Mouse (Mus musculus) lung, embryonic 14.5 days (tissue): ENCODE results near the gene Hist1h2bb. TPM values are rescaled to one million over a fixed set of nuclear protein-coding genes. Genes with fewer than 3 reads are reported as not detected.
"Not testable (repeated sequence)": the region's sequence is repeated elsewhere in the genome, so short reads cannot be mapped to it uniquely, and the experiment has no call there.

Experiments used
- ATAC-seq: fragments of 200-750 bp; cut with Nextera tagmentation; 2 replicates; pipeline ENCODE4 v1.8.0; 2017; ENCODE audit warnings: mild to moderate bottlenecking, moderate TSS enrichment, moderate library complexity; ENCODE audit not compliant: insufficient read depth
- DNase-seq: peaks from one replicate; pipeline ENCODE4 v3.0.0-alpha.2; 2015
- H3K27ac ChIP-seq: fragments of 300-500 bp; sonication (generic); 2 replicates; pipeline ENCODE4 v1.5.1; 2014; ENCODE audit warnings: low read depth, mild to moderate bottlenecking, moderate library complexity
- H3K27me3 ChIP-seq: fragments of 300-500 bp; sonication (generic); 2 replicates; pipeline ENCODE4 v1.6.1; 2014; ENCODE audit warnings: low read length, control low read depth; ENCODE audit not compliant: insufficient read depth
- H3K36me3 ChIP-seq: fragments of 300-500 bp; sonication (generic); 2 replicates; pipeline ENCODE4 v1.6.1; 2014; ENCODE audit warnings: control low read depth; ENCODE audit not compliant: insufficient read depth
- H3K4me1 ChIP-seq: fragments of 300-500 bp; sonication (generic); 2 replicates; pipeline ENCODE4 v1.6.1; 2014; ENCODE audit warnings: antibody characterized with exemption, control low read depth; ENCODE audit not compliant: insufficient read depth
- H3K4me2 ChIP-seq: fragments of 300-500 bp; sonication (generic); 2 replicates; pipeline ENCODE4 v1.6.1; 2014; ENCODE audit warnings: mild to moderate bottlenecking
- H3K4me3 ChIP-seq: fragments of 300-500 bp; sonication (generic); 2 replicates; pipeline ENCODE4 v1.5.1; 2014; ENCODE audit warnings: low read depth, low read length
- H3K9ac ChIP-seq: fragments of 300-500 bp; sonication (generic); 2 replicates; pipeline ENCODE4 v1.6.1; 2014
- H3K9me3 ChIP-seq: fragments of 300-500 bp; sonication (generic); 2 replicates; pipeline ENCODE4 v1.6.1; 2016; ENCODE audit warnings: low read depth, low read length, control low read depth
- CTCF ChIP-seq: IDR thresholded peaks from 2 replicates; pipeline ENCODE4 v1.5.1; 2016; ENCODE audit warnings: antibody characterized with exemption, low read depth
- WGBS: fragments of 180-500 bp; shearing (Covaris S2); extraction: QIAGEN DNeasy Blood & Tissue Kit; methylation state at CpG from one replicate; pipeline ENCODE4 v1.1.7; 2014; 5-methylcytosine and 5-hydroxymethylcytosine counted together
- polyA plus RNA-seq: library from polyadenylated mRNA; unstranded; fragments of >200 nt; fragmentation: Nextera tagmentation; extraction: Ambion mirVana; gene quantifications from 2 replicates; pipeline ENCODE4 v1.2.1, GENCODE M21; 2014

The Hist1h2bb gene
- polyA plus RNA-seq, 1 experiment from 2014 or later, result 4.0 TPM

- H3K9me3 ChIP-seq, result no peaks in the 10 kb centered on the region
- H3K9ac ChIP-seq, result peak overlapping the region; percentile 67
- peak overlapping the region; percentile 91 for H3K4me2 ChIP-seq
- peaks cover 13% of the 10 kb centered on the region for H3K4me1 ChIP-seq
- 28% methylated on average over 4 of the region's 4 CpGs for WGBS
- no peaks in the 10 kb centered on the region for H3K36me3 ChIP-seq
- peak; percentile 57 for DNase-seq
- peak overlapping the region; percentile 45 for H3K4me3 ChIP-seq
- peak overlapping the region; percentile 100 for H3K27ac ChIP-seq
- no peaks in the 10 kb centered on the region for H3K27me3 ChIP-seq
- TF ChIP-seq CTCF, result no peak
- ATAC-seq, result no peak
Measured at GRCm38 (mm10) chr13:23743963-23744362, 2.6 kb upstream of the Hist1h2bb start.

GRCm38 (mm10) chr13:23744421-23745380 is 1.8 kb upstream of the Hist1h2bb start:
- peak overlapping the region; percentile 67 for H3K9ac ChIP-seq
- ATAC-seq, result no peak
- no peaks in the 10 kb centered on the region for H3K9me3 ChIP-seq
- WGBS, result 1% methylated on average over 17 of the region's 36 CpGs
- H3K4me3 ChIP-seq, result peak overlapping the region; percentile 45
- no peaks in the 10 kb centered on the region for H3K27me3 ChIP-seq
- no peak for TF ChIP-seq CTCF
- H3K36me3 ChIP-seq, result no peaks in the 10 kb centered on the region
- peaks cover 13% of the 10 kb centered on the region for H3K4me1 ChIP-seq
- peak overlapping the region; percentile 100 for H3K27ac ChIP-seq
- peak overlapping the region; percentile 91 for H3K4me2 ChIP-seq
- peak; percentile 59 for DNase-seq

GRCm38 (mm10) chr13:23745381-23746161 is 963 bp upstream of the Hist1h2bb start, which contains the start of gene Hist1h3c:
TSS of gene Hist1h3c (minus strand) at chr13:23745602.
- ATAC-seq (peak; percentile 68), DNase-seq (peak; percentile 98)
- Histone ChIP-seq H3K4me1 (peaks cover 10% of the 10 kb centered on the region), H3K4me2 (peak within 1 kb of the TSS; percentile 91), H3K36me3 (no peaks in the 10 kb centered on the region), H3K4me3 (peak within 1 kb of the TSS; percentile 45), H3K9ac (peak within 1 kb of the TSS; percentile 79), H3K27me3 (no peaks in the 10 kb centered on the region), H3K27ac (peak within 1 kb of the TSS; percentile 100), H3K9me3 (no peaks in the 10 kb centered on the region)
- under 1% methylated on average over 23 of the region's 28 CpGs for WGBS
- no peak for TF ChIP-seq CTCF

- H3K27me3 ChIP-seq, result no peaks in the 10 kb centered on the region
- peaks cover 8% of the 10 kb centered on the region for H3K4me1 ChIP-seq
- ATAC-seq (no peak; the same call in 1 of the 2 replicates), DNase-seq (peak; percentile 73)
- H3K27ac ChIP-seq, result peak overlapping the region; percentile 100
- H3K9ac ChIP-seq, result peak overlapping the region; percentile 62
- TF ChIP-seq CTCF, result no peak
- no peaks in the 10 kb centered on the region for H3K9me3 ChIP-seq
- H3K4me2 ChIP-seq, result peak overlapping the region; percentile 91
- H3K36me3 ChIP-seq, result no peaks in the 10 kb centered on the region
- peak overlapping the region; percentile 45 for H3K4me3 ChIP-seq
- 2% methylated on average over 10 of the region's 13 CpGs for WGBS
Measured at GRCm38 (mm10) chr13:23747081-23747891, 752 bp downstream of the Hist1h2bb start.

GRCm38 (mm10) chr13:23747892-23748288 is 1.4 kb downstream of the Hist1h2bb start:
- no peak for ATAC-seq
- H3K36me3 ChIP-seq, result no peaks in the 10 kb centered on the region
- WGBS, result 6% methylated on average over 4 of the region's 4 CpGs
- no peaks in the 10 kb centered on the region for H3K9me3 ChIP-seq
- H3K4me2 ChIP-seq, result peak overlapping the region; percentile 91
- peaks cover 8% of the 10 kb centered on the region for H3K4me1 ChIP-seq
- H3K9ac ChIP-seq, result peak overlapping the region; percentile 62
- no peaks in the 10 kb centered on the region for H3K27me3 ChIP-seq
- DNase-seq, result peak; percentile 64
- peak overlapping the region; percentile 100 for H3K27ac ChIP-seq
- peak overlapping the region; percentile 45 for H3K4me3 ChIP-seq
- no peak for TF ChIP-seq CTCF

- H3K27ac ChIP-seq, result peak overlapping the region; percentile 98
- DNase-seq (no peak), ATAC-seq (no peak)
- H3K4me2 ChIP-seq, result no peak overlapping the region
- no peaks in the 10 kb centered on the region for H3K27me3 ChIP-seq
- H3K4me3 ChIP-seq, result no peak overlapping the region
- peaks cover 12% of the 10 kb centered on the region for H3K4me1 ChIP-seq
- no peak for TF ChIP-seq CTCF
- H3K36me3 ChIP-seq, result no peaks in the 10 kb centered on the region
- H3K9ac ChIP-seq, result no peak overlapping the region
- no peaks in the 10 kb centered on the region for H3K9me3 ChIP-seq
- 90% methylated on average over 5 of the region's 5 CpGs for WGBS
Measured at GRCm38 (mm10) chr13:23749563-23750121, 3.1 kb downstream of the Hist1h2bb start.

- H3K27me3 ChIP-seq, H3K36me3 ChIP-seq, H3K9me3 ChIP-seq: not testable (repeated sequence)
- peak within 1 kb of the TSS; percentile 41 for H3K4me3 ChIP-seq
- peak; percentile 92 for DNase-seq
- H3K9ac ChIP-seq, result peak within 1 kb of the TSS; percentile 56
- peak within 1 kb of the TSS; percentile 64 for H3K4me2 ChIP-seq
- H3K27ac ChIP-seq, result peak within 1 kb of the TSS; percentile 98
- H3K4me1 ChIP-seq, result peaks cover 12% of the 10 kb centered on the region
- WGBS, result under 1% methylated on average over 27 of the region's 47 CpGs
- ATAC-seq, result peak; percentile 43
Measured at GRCm38 (mm10) chr13:23750839-23751477, 4.4 kb downstream of the Hist1h2bb start, which contains the start of gene Hist1h2ab. TSS of gene Hist1h2ab (plus strand) at chr13:23751126.
